Mouse (Mus musculus) bone marrow, adult 2 months (tissue): Measurements from ENCODE around the gene Lin52. TPM values are rescaled to one million over a fixed set of nuclear protein-coding genes. Genes with fewer than 3 reads are reported as not detected.

Experiments used
- H3K27ac ChIP-seq: fragments of 200-500 bp; 2 replicates; pipeline ENCODE4 v1.5.1; 2012; ENCODE audit warnings: low read depth, mild to moderate bottlenecking, control low read depth, inconsistent platforms, low read length; ENCODE audit not compliant: control insufficient read depth, poor library complexity, insufficient read depth
- H3K4me1 ChIP-seq: fragments of 200-500 bp; 2 replicates; pipeline ENCODE4 v1.6.1; 2011; ENCODE audit warnings: low read length; ENCODE audit not compliant: control insufficient read depth, insufficient read depth
- H3K4me3 ChIP-seq: fragments of 200-500 bp; replicated peaks from 2 replicates; pipeline ENCODE3; 2011; ENCODE audit warnings: mild to moderate bottlenecking, low read depth, low read length, control low read depth; ENCODE audit not compliant: control insufficient read depth
- CTCF ChIP-seq: fragments of 200-500 bp; IDR thresholded peaks from 2 replicates; pipeline ENCODE4 v1.5.1; 2011; ENCODE audit warnings: low read length, control low read depth; ENCODE audit not compliant: control insufficient read depth, insufficient read depth
- POLR2A ChIP-seq: fragments of 200-500 bp; IDR thresholded peaks from 2 replicates; pipeline ENCODE4 v1.6.1; 2011; ENCODE audit warnings: low read depth, mild to moderate bottlenecking, control low read depth, low read length, borderline replicate concordance; ENCODE audit not compliant: control insufficient read depth
- WGBS: fragments of 180-500 bp; shearing (Covaris S2); methylation state at CpG from one replicate; pipeline ENCODE4 v1.1.7; 2018; 5-methylcytosine and 5-hydroxymethylcytosine counted together
- polyA plus RNA-seq: library from polyadenylated mRNA; stranded (reverse); fragments of >200 nt; gene quantifications from 2 replicates; pipeline ENCODE4 v1.2.4, GENCODE M21; 2011; ENCODE audit warnings: low replicate concordance; ENCODE audit not compliant: missing spikeins, insufficient read depth, insufficient read length

The Lin52 gene
- polyA plus RNA-seq, 1 experiment = 13.0 TPM

DNA sequence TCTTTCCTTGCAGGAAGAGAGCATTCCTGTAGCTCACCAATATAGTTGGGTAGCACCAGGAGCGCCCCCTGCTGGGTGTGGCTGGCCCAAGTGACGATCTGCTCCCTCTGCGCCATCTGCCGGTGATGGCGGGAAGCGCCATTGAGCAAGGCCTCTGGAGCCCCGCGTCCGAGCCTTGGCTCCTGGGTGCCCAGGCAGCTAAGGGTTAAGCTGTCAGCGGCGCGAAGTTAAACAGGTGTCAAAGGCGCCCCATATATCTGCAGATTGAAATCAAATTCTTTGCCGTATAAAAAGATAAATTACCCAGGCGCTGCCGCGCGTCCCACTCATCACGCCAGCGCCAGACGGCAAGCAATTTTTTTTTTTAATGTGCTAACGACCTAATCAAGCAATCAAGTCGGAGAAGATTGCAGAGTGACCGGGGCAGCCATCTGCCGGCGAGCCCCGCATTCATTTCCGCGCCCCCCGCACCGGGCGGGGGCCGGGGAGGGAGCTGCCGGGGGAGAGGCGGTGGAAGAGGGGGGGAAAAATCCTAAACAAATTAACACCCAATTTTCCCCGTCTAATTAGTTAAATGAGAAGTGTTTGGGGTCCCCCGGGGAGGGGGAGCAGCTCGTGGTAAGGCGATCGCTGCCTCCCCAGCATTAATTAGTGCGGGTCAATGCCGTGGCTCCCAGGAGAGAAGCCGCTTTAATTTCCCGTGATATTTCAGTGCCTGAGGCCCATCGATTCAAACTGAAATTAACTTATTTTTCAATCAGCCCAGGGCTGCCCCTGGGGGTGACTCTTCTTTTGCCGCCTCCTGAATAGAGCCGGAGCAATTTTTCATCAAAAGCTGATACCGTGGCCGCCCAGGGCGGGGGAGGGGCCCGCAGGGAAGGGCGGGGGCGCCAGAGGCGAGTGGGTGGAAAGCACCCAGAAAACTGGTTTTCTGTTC is 138.9 kb downstream of the Lin52 start:
- Histone ChIP-seq H3K4me1 (no peaks in the 10 kb centered on the region), H3K27ac (no peak overlapping the region), H3K4me3 (no peak overlapping the region)
- peak; percentile 100 for TF ChIP-seq CTCF
- TF ChIP-seq POLR2A = no peak
- WGBS = 1% methylated on average over 54 of the region's 54 CpGs

Other genes with a start within 250 kb of the Lin52 start
- gene Elmsan1, start 232.5 kb upstream of the Lin52 start, polyA plus RNA-seq = 12.5 and 20.0 TPM in 2 replicates
- 17.8 and 25.3 TPM in 2 replicates for gene Ptgr2, start 166.2 kb upstream of the Lin52 start, polyA plus RNA-seq
- 29.1 and 31.8 TPM in 2 replicates for gene Zfp410, start 134.6 kb upstream of the Lin52 start, polyA plus RNA-seq
- 9.8 and 26.6 TPM in 2 replicates for gene Coq6, start 89.8 kb upstream of the Lin52 start, polyA plus RNA-seq
- gene Fam161b, start 89.6 kb upstream of the Lin52 start, polyA plus RNA-seq = 1.5 and 2.0 TPM in 2 replicates
- 13.8 and 25.0 TPM in 2 replicates for gene Entpd5, start 42.4 kb upstream of the Lin52 start, polyA plus RNA-seq
- 2.8 and 3.0 TPM in 2 replicates for gene Bbof1, start 42.4 kb upstream of the Lin52 start, polyA plus RNA-seq
- 9.5 and 10.6 TPM in 2 replicates for gene Rnf113a2, start 34.2 kb upstream of the Lin52 start, polyA plus RNA-seq
- 2.5 and 3.0 TPM in 2 replicates for gene Aldh6a1, start 418 bp upstream of the Lin52 start, polyA plus RNA-seq
- not detected in 2 replicates for gene Vsx2, start 118.3 kb downstream of the Lin52 start, polyA plus RNA-seq
- gene Abcd4, start 166.0 kb downstream of the Lin52 start, polyA plus RNA-seq = 4.0 and 7.7 TPM in 2 replicates
- not detected in 2 replicates for gene Vrtn, start 189.6 kb downstream of the Lin52 start, polyA plus RNA-seq
- gene Syndig1l, start 247.4 kb downstream of the Lin52 start, polyA plus RNA-seq = 1.3 and 2.4 TPM in 2 replicates